In the genomic region with DNA sequence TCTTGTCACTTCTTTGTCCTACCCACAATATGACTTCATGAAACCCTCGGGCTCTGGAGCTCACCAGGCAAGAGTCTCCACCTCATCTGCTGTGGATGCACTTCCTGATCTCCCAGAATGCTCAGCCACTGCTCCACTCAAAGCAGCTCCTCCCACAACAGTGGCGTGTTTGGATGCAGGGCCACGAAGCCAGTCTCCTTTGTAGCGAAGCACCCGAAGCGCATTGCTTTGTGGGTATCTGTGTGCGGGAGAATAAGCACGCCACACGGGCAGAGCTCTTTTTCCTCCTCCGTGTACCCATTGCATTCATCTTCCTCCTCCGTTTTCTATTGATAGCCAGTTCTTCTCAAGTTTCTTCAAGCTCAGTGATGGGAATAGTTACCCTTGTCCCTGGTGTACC, we compare ENCODE assay signal across 18 mouse cellular contexts. TPM values are rescaled to one million over a fixed set of nuclear protein-coding genes. Genes with fewer than 3 reads are reported as not detected.
DNase-seq lines count a peak whose midpoint lies in the region; ATAC-seq and TF ChIP-seq lines count a peak whose summit lies in the region.
"Had no signal": no experiment of that assay in that cellular context is flagged by ENCODE, and none has a peak within 500 bp of the region (broad histone marks: within the 10 kb centered on the region; RNA-seq: fewer than 3 reads in every experiment).

No protein-coding gene starts in this region.

- no peaks in the 10 kb centered on the region for H3K9me3 ChIP-seq in kidney, embryonic 16.5 days (ENCODE audit: low read length)
- no peaks in the 10 kb centered on the region for H3K9me3 ChIP-seq in midbrain, embryonic 15.5 days
- H3K9me3 ChIP-seq in midbrain, embryonic 10.5 days (replicated peaks): no peaks in the 10 kb centered on the region
- no peaks in the 10 kb centered on the region for H3K9me3 ChIP-seq in stomach, postnatal 0 days (ENCODE audit: control insufficient read depth, low read length)

- TF ChIP-seq CTCF in stomach, postnatal 0 days (IDR thresholded peaks at IDR 0.05; ENCODE audit: low read depth): no peak

- no peak overlapping the region for H3K27ac ChIP-seq in kidney, embryonic 16.5 days (ENCODE audit: low read length)
- no peak overlapping the region for H3K27ac ChIP-seq in midbrain, embryonic 15.5 days
- no peak overlapping the region for H3K27ac ChIP-seq in midbrain, embryonic 10.5 days (replicated peaks)
- H3K27ac ChIP-seq in stomach, postnatal 0 days (replicated peaks): no peak overlapping the region
- H3K27ac ChIP-seq: heart, adult 2 months had no signal

- H3K4me1 ChIP-seq in kidney, embryonic 16.5 days (ENCODE audit: insufficient read depth, low read length): peaks cover 11% of the 10 kb centered on the region
- peaks cover 8% of the 10 kb centered on the region for H3K4me1 ChIP-seq in midbrain, embryonic 15.5 days
- peaks cover 9% of the 10 kb centered on the region; the same call in 1 of the 2 replicates for H3K4me1 ChIP-seq in midbrain, embryonic 10.5 days
- no peaks in the 10 kb centered on the region; the same call in 1 of the 2 replicates for H3K4me1 ChIP-seq in stomach, postnatal 0 days (replicated peaks; ENCODE audit: control insufficient read depth, insufficient read depth)

- ATAC-seq in kidney, embryonic 16.5 days (ENCODE audit: low FRiP score, low TSS enrichment): 0 out of 2 replicates have a peak, but pooled peaks have one; percentile 16
- ATAC-seq in midbrain, embryonic 15.5 days (replicated peaks): peak; percentile 13; the same call in 1 of the 2 replicates
- ATAC-seq in stomach, postnatal 0 days (ENCODE audit: low FRiP score, low TSS enrichment): no peak
- ATAC-seq: activated CD4-positive, CD25-positive, alpha-beta regulatory T cell, adult 4 months; intestine, embryonic 16.5 days had no signal

- no peak overlapping the region for H3K4me3 ChIP-seq in kidney, embryonic 16.5 days (ENCODE audit: low read length)
- no peak overlapping the region for H3K4me3 ChIP-seq in midbrain, embryonic 15.5 days
- H3K4me3 ChIP-seq in midbrain, embryonic 10.5 days: no peak overlapping the region
- no peak overlapping the region for H3K4me3 ChIP-seq in stomach, postnatal 0 days (ENCODE audit: low read depth, low read length)
- H3K4me3 ChIP-seq: heart, adult 2 months had no signal

- H3K4me2 ChIP-seq in kidney, embryonic 16.5 days (replicated peaks; ENCODE audit: low read depth, low read length): peak overlapping the region; percentile 57
- H3K4me2 ChIP-seq in midbrain, embryonic 15.5 days: peak overlapping the region; percentile 50
- no peak overlapping the region for H3K4me2 ChIP-seq in stomach, postnatal 0 days (replicated peaks; ENCODE audit: low read depth)

- 64% methylated on average over 11 of the region's 11 CpGs for WGBS in kidney, embryonic 16.5 days
- 82% methylated on average over 11 of the region's 11 CpGs for WGBS in midbrain, embryonic 15.5 days
- 86% methylated on average over 11 of the region's 11 CpGs for WGBS in midbrain, embryonic 10.5 days
- 82% methylated on average over 11 of the region's 11 CpGs for WGBS in stomach, postnatal 0 days

- intact Hi-C loops in left cerebral cortex, postnatal 36 days (cut with DNase I): loop anchor here (10.0 kb wide), 3 partner anchors 88 to 548 kb away; a partner anchor contains a TSS

- peak; percentile 82 for DNase-seq in heart, adult 11 months
- DNase-seq in heart, adult 18-20 months: no peak
- DNase-seq in kidney, postnatal 10 days: no peak
- no peak for DNase-seq in midbrain, embryonic 10.5 days (ENCODE audit: low spot score)
- DNase-seq in stomach, postnatal 0 days (ENCODE audit: low spot score): peak; percentile 19
- no peak for DNase-seq in left cerebral cortex, postnatal 36 days (ENCODE audit: low spot score in 2 of 2)
- DNase-seq: cerebellum, adult 2 months; embryo, embryonic 11 days; layer of hippocampus, adult 9-11 months; left cerebral cortex, postnatal 4 days; thymus, postnatal 14 days had no signal

- no peak overlapping the region for H3K9ac ChIP-seq in kidney, embryonic 16.5 days (replicated peaks; ENCODE audit: low read length)
- no peak overlapping the region for H3K9ac ChIP-seq in midbrain, embryonic 15.5 days
- H3K9ac ChIP-seq in stomach, postnatal 0 days (ENCODE audit: low read length): no peak overlapping the region

- no peaks in the 10 kb centered on the region for H3K27me3 ChIP-seq in kidney, embryonic 16.5 days (ENCODE audit: insufficient read depth, low read length)
- H3K27me3 ChIP-seq in midbrain, embryonic 15.5 days (replicated peaks): no peaks in the 10 kb centered on the region
- H3K27me3 ChIP-seq in midbrain, embryonic 10.5 days (ENCODE audit: low read depth, poor library complexity, severe bottlenecking): no peaks in the 10 kb centered on the region; the same call in 1 of the 2 replicates
- no peaks in the 10 kb centered on the region for H3K27me3 ChIP-seq in stomach, postnatal 0 days (ENCODE audit: control insufficient read depth, insufficient read depth, low read length)

- TF ChIP-seq EP300 in stomach, postnatal 0 days (optimal IDR thresholded peaks at IDR 0.05): no peak

- no peaks in the 10 kb centered on the region for H3K36me3 ChIP-seq in kidney, embryonic 16.5 days (ENCODE audit: insufficient read depth, low read length)
- no peaks in the 10 kb centered on the region for H3K36me3 ChIP-seq in midbrain, embryonic 15.5 days (replicated peaks)
- no peaks in the 10 kb centered on the region for H3K36me3 ChIP-seq in midbrain, embryonic 10.5 days
- H3K36me3 ChIP-seq in stomach, postnatal 0 days (ENCODE audit: control insufficient read depth, insufficient read depth, low read length): no peaks in the 10 kb centered on the region

RNA-seq across cellular contexts. Expression of a gene that starts 13.4 kb away (rescaled TPM):
- 1 to 10 TPM in 1 of 2 experiments, under 1 TPM in 1; 0.67 to 1.5 TPM for total RNA-seq in heart, adult 18-20 months (2021)
- polyA plus RNA-seq in kidney, embryonic 16.5 days (2015; fragmentation: Nextera tagmentation; extraction: Ambion mirVana): 0.07 and 0.08 TPM in 2 replicates
- polyA plus RNA-seq in midbrain, embryonic 15.5 days (2015; fragmentation: Nextera tagmentation; extraction: Ambion mirVana): 0.09 TPM in 1 of 2 replicates, not detected in the other
- polyA plus RNA-seq in midbrain, embryonic 10.5 days (2016; fragmentation: Nextera tagmentation; extraction: Ambion mirVana): 0.06 TPM in 1 of 2 replicates, not detected in the other
- polyA plus RNA-seq in stomach, postnatal 0 days (2015; fragmentation: Nextera tagmentation; extraction: Ambion mirVana): 0.40 and 0.42 TPM in 2 replicates
- total RNA-seq in left cerebral cortex, postnatal 36 days (2021): under 1 TPM; 0.15 to 0.43 TPM
- total RNA-seq: MEL; neutrophil, adult 5-6 weeks had no signal

RNA-seq across cellular contexts. Expression of a gene that starts 26.0 kb away (rescaled TPM):
- 100 to 1,000 TPM; 445 to 463 TPM for total RNA-seq in heart, adult 18-20 months (2021)
- polyA plus RNA-seq in kidney, embryonic 16.5 days (2015; fragmentation: Nextera tagmentation; extraction: Ambion mirVana): 147 and 154 TPM in 2 replicates
- polyA plus RNA-seq in midbrain, embryonic 15.5 days (2015; fragmentation: Nextera tagmentation; extraction: Ambion mirVana): 105 and 116 TPM in 2 replicates
- polyA plus RNA-seq in midbrain, embryonic 10.5 days (2016; fragmentation: Nextera tagmentation; extraction: Ambion mirVana): 136 and 137 TPM in 2 replicates
- 108 and 112 TPM in 2 replicates for polyA plus RNA-seq in stomach, postnatal 0 days (2015; fragmentation: Nextera tagmentation; extraction: Ambion mirVana)
- 100 to 1,000 TPM; 107 to 108 TPM for total RNA-seq in left cerebral cortex, postnatal 36 days (2021)

Comparison
In these comparisons a context has a peak if more than half of its experiments do, and no peak if none do; other contexts are left out.
1. DNase-seq: peak in heart, adult 11 months (single experiment) and stomach, postnatal 0 days (single experiment); none in heart, adult 18-20 months (0 of 2), kidney, postnatal 10 days (single experiment), midbrain, embryonic 10.5 days (single experiment) and left cerebral cortex, postnatal 36 days (0 of 2).